Mouse (Mus musculus) layer of hippocampus, adult 11-12 months (tissue): Measurements from ENCODE around the gene Kcnk6.

Experiments
- DNase-seq: peaks from one replicate; pipeline ENCODE4 v3.0.0; 2022; ENCODE audit warnings: low spot score

The Kcnk6 gene

DNA sequence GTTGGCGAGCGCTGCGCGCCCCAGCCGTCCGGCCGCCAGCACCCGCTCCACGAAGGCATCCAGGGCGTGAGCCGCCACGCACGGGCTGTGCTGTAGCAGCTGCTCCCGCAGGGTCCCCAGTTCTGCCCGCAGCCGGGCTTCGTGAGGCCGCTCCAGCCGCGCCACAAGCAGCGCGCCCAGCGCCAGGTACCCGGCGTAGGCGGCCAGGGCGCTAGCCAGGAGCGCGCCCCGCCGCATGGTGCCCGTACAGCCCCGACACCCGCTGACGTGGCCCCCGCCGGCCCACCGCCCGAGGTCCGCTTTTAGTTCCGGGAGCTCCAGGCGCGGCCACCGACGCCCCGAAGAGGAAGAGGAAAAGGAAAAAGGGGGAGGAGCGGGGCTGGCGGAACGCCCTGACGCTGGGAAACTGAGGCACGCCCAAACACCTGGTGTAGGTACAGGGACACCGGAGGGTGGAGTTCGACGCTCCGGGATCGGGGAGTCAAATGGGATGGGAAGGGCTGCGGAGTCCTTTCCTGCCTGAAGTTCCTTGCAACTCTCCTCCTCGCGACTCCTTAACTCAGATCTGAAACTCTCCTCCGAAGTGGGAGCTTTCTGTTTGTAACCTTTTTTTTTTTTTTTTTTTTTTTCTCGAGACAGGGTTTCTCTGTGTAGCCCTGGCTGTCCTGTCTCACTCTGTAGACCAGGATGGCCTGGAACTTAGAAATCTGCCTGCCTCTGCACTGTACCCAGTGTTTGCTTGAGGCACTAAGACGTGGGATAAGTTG, at the start of gene Kcnk6:
Kcnk6 (minus strand) TSS at position 269 of the 767 bp plus-strand sequence.
- DNase-seq = no peak

DNA sequence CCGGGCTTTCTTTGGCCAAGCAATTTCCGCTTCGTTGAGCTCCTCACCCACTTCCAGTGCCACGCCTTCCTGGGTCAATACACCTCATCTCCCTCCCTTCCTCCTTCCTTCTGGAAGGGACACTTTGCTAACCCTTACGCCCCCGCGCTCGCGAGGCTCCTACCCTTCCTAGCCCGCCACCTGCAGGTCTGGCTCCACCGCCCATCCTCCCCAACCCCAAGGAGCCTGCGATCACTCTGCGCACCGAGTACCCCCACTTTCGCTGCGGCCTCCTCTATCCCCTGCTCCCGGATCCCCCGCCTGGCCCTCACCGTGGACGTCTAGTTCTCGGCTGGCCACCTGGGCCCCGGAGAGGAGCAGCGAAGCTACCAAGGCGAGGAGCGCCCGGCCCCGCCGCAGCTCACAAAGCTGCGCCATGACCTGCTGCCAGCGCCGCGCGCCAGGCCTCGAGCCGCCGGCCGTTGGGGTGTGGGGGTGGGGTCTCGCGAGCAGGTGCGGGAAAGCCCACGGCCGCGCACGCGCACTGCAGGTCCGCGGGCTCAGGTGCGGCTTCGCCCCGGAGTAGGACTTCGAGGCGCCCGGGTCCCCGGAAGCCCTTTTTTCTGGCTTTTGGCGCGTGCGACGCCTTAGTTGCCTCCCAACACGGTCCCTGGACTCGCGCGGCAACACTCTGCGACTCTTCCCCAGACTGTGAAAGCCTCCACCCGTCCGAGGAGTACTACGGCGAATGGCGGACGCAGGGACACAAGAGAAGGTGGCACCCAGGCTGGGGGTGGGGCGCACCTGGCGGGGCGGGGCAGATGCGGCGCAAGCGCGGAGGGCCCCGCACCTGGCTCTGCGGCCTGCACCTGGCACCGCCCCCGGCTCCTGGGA, 49.1 kb upstream of the Kcnk6 start, which contains the start of gene Spint2:
Spint2 (minus strand) TSS at position 712 of the 873 bp plus-strand sequence.
- DNase-seq = peak; percentile 41

DNA sequence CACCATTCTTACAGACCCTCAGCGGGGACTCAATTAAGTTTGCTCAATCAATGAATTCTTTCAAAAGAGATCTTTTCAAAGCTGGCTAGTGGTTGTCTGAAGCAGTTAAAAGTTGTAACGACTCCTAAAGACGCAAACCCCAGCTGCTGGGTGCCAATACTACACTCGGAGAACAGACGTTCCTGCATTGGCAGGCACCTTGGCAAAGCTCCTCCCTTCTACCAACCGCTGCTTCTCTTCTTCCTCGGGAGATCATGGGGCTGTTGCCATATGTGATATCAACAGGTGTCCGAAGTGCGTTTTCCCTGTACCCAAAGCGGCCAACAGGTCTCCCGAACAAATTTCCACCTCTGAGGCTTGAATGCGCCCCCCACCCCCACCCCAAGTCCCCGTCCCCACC, 48.5 kb upstream of the Kcnk6 start:
- DNase-seq = no peak

DNA sequence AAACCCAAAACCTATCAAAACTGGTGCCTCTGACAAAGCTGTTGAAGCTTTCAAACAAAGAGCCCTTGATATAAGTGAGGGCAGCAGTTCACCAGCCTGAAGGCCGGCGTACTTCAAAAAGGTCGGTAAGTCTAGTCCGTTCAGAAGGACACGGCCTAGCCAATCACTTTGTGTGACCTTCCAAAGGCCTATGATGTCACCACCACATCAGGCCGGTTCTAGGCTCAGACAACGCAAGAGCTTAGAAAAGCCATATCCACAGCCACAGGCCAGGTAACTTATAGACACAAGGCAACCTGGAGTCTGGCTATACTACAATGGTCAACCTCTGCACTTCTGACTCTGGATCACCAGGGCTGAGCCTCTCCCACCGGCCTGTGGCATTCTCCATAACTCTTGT, 47.6 kb upstream of the Kcnk6 start:
- no peak for DNase-seq

DNA sequence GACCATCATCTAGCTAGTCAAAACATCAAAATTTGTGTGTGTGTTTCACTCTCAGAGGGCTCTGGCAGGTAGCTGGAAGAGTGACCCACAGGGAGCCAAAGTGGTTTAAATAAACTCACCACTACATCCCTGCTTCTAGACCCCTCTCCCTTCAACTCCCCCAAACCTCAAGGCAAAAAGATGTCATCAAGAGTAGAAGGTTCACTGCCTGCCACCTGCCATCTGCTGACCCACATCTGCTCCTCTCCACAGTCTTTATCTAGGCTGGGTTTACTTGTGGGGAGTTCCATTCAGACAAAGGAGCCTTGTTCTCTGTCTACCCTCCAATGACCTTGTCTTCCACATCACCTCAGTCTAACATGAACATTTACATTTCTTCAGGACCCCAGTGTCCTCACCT, 46.9 kb upstream of the Kcnk6 start:
- DNase-seq = no peak

DNA sequence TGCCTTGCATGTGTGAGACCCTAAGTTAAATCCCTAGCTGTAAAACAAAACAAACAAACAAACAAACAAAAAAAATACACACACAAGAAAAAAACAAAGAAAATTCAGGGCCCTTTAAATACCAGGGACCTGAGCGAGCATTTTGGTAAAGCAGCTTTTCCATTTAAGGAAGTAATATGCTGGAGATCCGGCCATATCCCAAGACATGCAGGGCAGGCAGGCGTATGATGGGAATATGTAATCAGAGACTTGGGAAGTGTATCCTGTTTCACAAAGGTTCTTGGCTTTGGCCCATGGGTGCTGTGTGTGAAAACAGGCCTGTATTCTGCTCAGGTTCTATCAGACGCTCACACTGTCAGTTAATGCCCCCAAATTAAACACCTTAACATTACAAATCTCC, 45.2 kb upstream of the Kcnk6 start:
- DNase-seq = no peak

DNA sequence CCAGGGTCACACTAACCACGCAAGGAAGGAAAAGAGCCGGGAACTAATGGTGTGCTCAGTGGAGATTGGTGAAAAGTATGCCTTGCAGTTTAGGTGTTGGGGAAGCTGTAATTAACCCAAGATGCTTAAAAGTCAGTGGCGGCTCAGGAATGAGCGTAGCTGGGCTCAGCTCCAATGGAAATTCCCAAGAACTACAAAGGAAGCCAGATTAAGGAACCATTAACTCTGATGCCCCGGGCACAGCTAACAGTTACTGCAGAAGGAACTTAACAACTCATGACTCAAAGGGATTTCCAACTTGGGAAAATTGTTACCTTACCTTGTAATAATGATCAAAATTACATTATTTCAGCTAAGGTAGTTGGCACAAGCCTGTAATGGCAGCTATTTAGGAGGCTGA, 44.4 kb upstream of the Kcnk6 start:
- no peak for DNase-seq

DNA sequence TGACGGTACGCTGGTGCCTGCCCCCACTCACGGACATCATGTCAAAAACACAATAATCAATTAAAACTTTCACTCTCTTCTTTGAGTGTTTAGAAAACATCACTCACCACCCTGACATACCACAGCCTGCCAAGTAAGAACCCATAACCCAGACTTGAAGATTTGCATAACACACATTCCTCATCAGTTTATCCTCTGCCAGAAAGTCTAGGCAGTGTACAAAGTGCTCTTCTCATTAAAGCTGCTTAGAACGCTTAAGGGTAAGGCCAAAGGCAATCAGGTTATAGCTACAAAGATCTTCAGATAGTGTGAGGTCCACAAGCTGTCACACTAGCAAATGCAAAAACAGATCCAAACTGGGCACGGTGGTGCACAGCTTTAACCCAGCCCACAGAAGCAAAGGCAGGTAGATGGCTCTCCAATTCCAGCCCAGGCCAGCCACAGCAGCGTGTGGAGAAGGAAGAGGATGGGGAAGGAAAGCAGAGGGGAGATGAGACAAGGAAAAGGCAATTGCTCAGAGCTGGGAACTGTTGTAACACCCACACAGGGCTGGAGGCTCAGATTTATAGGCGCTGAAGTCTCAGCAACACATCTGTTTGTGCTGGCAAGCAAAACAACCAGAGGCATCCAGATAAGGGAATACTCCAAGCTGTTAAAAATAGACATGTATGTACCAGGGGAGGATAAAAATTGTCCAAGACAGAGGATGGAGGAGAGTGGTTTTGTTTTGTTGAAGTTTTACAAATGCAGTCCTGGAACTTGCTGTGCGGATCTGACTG, 39.6 kb upstream of the Kcnk6 start:
- DNase-seq = no peak

DNA sequence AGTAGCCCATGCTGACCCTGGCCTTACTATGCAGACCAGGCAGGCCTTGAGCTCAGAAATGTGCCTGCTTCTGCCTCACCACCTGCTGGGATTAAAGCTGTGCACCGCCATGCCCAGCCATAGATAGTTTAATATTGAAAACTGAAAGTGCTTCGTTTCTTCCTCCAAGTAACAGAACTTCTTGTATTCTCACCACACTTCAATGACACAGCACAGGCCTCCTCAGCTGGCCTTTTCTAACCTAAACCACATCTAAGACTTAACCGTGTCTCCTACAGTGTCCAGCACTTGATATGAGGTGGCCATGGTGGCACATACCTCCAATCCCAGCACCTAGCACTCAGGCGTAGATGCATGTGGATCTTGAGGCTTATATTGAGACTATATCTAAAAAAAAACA, 38.1 kb upstream of the Kcnk6 start:
- no peak for DNase-seq

DNA sequence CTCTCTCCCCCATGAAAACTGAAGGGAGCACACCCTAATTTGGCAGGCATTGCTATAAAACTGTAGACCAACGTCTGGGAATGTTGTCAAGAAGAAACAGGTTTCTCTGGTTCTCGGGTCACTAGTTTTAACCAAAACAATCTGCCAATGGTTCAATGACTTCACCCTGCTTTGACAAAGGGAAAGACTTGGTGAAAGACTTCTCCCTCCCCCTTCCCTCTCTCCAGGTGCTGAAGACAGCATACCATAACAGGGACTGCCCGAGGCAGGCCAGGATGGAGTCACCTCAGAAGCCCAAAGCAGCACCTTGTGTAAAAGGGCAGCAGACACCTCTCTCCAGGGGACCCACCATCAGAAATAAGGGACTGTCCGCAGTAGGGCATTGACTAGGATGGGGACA, 34.6 kb upstream of the Kcnk6 start:
- DNase-seq = no peak

DNA sequence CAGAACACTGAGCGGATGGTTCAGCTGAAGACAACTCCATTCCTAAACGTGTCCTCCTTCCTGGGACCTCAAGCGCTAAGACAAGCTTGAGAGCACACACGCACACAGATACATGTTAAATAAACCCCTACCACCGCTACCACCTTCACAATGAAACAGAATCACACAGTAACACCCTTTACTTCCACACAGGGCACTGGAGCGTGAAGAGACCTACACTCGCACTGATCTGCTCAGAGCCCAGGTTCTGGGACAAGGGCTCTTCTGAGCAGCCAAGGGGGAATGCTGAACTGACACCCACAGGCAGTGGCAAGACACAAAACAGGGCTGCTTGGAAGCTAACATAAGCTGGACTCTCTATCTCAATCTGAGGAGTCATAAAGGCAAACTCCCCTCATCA, 33.3 kb upstream of the Kcnk6 start:
- DNase-seq = no peak

DNA sequence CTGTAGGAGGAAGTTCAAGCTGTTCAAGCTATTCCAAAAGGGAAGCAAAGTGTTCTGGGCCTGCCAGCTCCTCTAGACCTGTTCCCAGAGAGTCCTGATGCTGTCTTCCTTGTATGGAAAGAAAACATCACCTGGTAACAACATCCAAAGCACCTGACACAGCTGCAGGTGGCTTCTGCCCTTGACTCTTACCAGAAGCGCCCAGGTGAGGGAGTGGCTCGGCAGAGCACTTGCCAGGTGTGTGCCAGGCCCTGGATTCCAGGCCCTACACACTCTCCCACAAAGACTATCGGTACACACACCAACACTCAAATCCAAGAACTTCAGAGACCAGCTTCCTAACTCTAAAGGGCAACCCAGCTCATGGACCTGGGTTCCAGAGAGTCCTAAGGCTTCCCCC, 31.5 kb upstream of the Kcnk6 start:
- no peak for DNase-seq

DNA sequence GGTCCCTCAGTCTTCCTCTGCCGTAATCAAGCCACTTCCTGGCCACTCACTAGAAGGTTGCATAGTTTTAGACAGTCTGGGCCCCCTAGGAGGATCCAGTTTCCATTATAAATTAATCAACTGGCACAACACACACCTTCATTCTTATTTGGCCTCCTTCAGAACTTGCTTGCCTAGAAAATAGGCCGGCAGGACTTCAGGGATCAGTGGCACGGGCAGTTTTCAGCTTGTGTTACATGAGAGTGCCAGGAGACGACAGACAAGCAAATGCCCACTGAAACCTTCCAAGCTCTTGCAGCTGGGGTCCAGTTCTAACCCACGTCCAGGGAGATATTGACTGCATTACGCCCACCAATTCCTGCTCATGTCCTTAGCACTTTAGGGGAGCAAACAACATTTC, 29.8 kb upstream of the Kcnk6 start:
- DNase-seq = no peak

DNA sequence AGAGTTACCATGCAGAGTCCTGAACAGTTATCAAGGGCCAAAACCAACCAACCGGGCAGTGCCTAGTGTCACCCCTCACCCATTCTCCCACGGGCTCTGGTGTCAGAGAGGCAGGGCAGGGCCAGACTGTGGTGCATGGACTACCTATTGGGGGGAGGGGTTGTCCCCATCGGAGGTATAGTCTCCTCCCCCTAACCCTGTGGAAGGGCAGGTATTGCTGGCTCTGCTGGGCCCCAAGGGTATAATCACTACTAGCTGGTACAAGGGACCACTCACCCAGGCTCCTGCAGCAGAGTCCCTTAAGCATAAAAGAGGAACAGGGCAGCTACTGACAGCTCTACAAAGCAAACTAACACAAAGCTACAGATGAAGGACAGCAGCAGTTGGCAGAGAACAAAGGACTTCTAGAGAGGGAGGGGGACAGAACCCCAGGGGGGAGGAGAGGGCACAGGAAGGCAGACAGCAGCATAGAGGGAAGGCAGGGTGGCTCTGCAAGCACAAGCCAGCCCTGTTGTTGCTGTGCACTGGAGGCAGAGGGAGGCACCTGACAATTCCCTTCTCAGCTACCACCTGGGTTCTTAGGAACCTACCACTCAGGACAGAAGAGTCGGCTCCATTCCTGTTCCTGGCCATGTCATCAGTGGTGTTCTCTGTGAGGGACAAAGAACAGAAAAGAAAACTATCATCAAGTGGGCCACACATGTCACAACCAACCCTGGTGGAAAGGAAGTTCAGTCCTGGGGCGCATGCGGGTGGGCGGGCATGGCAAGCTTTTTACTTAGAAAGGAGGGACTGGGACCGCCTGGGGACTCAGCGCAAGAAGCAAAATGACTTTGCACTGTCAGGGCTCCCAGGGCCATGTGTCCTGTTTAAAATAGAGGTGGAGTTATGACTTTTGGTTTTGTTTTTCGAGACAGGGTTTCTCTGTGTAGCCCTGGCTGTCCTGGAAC, 27.7 kb upstream of the Kcnk6 start:
- no peak for DNase-seq

DNA sequence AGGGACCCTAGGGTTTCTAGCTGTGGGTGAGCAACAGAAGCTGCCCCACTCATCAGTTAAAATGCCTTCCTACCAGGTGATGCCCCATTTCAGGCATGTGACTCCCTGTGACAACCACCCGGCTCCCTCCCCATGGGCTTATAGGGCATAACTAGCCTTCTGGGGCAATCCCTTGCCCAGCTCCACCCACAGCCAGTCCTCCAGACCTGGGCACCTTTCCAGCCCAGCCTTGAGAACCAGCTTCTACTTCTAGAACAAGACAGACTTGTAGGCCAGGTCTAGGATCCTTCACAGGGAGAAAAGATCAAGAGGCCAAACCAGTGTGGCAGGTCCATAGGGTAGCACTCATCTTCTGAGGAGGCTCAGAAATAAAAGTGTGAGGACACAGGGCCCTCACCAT, 25.1 kb upstream of the Kcnk6 start:
- no peak for DNase-seq

DNA sequence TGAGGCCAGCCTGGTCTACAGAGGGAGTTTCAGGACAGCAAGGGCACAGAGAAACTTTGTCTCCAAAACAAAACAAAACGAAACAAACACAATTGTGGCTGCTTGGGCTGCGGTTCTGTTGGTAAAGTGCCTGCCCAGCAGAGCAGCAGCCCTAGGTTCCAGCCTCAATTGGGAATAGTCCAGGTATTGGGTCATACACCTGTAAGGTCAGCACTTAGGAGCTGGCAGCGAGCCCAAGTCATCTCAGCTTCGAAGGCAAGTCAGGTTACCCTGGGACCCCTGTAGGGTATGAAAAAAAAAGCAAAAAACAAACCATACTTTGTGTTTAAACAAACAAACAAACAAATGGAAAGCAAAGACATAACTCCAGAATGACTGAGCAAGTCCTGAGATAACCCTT, 23.6 kb upstream of the Kcnk6 start:
- DNase-seq = no peak

DNA sequence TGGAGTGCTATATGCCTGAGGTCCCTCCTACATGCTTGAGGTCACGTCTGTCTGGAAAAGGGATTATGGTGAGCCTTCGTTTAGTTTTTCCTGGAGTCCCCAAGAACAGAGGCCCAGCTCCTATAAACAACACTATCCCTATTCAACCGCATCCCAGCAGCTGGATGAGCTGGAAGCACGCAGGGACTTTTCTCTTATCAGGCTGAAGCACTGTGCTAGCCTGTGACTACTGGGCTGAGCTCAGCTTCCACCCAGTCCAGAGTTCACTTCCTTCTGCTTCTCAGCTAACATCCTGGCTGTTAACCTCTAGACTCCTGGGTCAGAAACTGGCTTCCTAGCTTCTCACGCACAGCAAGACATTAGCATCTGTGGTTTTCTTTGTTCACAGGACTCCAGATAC, 21.5 kb upstream of the Kcnk6 start:
- no peak for DNase-seq

DNA sequence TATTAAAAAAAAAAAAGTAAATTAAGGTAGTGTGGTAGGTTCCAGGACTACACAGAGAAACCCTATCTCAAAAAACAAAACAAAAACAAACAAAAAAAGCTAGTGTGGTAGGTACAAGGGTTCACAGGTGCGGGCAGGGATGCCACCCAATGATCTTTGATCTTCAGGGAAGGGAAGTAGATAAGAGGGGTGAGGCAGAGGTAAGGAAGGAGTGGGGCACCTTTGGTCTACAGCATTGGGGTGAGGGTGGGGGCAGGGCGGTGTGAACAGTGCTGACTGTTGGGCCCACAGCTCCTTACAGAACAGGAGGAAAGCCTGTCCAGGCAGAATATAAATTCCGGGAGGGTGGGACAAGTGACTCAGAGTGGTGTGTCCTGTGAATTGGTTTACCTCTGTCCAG, 18.9 kb upstream of the Kcnk6 start:
- no peak for DNase-seq

DNA sequence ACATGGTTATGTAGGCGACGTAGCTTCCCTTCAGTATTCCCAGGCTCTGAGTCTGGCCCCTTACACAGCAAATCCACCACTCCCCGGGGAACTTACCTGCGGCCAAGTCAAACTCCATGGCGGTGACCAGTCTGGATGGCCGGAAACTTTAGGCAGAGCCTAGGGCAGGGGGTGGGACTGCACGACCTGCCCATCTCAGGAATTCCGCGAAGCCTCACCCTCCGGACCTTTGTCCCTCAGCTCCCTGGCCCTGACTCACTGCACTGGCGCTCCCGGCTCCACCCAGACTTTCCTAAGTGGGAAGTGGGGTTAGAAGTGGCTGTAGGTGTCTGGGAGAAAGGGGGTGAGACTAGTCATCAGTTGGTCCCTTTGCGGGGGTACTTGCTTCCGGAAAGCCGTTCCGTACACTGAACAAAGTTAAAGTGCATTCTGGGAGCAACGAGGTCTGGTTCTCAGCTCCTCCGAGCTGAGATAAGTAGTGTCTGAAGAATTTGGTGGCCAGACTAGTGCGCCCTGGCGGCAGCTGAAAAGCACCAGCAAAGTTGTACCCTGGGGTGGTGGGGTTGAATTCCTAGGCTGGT, 16.0 kb upstream of the Kcnk6 start, which contains the start of gene 2200002D01Rik:
2200002D01Rik (minus strand) TSS at position 206 of the 581 bp plus-strand sequence.
- no peak for DNase-seq

DNA sequence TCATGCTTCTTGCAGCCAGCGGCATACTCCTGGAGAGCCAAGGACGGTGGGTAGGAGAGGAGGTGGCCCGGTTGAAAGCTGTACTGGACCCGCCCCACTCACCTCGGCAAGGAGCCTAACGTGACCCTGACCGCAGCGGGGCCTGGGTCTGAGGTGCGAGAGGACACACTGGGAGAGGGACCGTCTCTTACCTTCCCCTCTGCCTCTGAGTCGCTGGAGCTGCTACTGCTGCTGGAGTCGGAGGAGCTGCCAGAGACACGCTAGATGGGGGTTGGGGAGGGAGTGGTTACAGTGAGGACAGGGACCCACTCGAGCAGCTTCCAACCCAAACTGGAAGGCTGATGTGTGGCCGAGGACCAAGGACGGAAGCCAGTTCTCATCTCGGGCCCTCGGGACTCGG, 15.4 kb upstream of the Kcnk6 start:
- no peak for DNase-seq

DNA sequence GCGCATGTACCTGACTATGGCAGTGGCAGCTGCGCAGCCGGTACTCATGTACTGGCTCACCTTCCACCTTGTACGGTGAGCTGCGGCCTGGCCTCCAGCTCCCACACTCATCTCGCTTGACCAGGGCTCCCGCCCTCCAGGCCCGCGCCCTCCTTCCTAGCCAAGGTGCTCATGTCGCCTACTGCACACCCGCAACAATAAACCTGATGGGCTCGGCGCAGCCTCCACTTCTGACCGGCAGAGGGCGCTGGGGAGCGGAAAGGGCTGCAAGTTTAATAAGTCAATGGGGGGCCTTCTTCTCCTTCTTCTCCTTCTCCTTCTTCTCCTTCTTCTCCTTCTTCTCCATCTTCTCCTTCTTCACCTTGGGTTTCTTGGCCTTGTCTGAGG, 15.0 kb upstream of the Kcnk6 start:
- peak; percentile 81 for DNase-seq
